Mouse (Mus musculus): ENCODE results near the gene Prrg2. TPM values are rescaled to one million over a fixed set of nuclear protein-coding genes. Genes with fewer than 3 reads are reported as not detected.

The Prrg2 gene
- total RNA-seq, 2 experiments from 2014 or later = 14.9 to 28.3 TPM

DNA sequence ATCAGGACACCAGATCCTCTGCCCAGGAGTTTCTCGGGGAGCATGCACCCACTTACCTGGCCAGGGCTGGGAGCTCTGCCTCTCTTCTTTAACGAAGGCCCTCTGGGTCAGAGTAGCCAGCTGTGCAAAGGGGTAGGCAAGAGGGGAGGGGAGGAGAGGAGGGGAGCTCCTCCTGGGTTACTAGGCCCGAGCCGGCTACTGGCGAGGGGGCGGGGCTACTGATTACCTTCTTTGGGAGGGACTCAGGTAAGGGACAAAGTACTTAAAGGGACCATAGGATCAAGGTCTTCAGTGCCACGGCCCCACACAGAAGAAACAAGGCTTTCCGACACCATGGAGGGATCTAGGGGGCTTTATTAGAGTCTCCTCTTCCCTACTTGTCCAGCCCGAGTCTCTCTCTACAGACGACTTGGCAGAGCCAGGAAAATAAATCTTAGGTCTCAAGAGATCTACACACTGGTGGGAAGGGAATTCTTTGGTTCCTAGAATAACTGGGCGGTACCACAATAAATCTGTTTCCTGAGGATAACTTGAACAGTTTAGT, 873 bp downstream of the Prrg2 start:
- DNase-seq (ENCODE audit: low spot score in 2 of 2) = no peak

- DNase-seq (ENCODE audit: low spot score in 2 of 2) = no peak
These were observed 1.8 kb downstream of the Prrg2 start for GRCm38 (mm10) chr7:45060632-45061122.

DNA sequence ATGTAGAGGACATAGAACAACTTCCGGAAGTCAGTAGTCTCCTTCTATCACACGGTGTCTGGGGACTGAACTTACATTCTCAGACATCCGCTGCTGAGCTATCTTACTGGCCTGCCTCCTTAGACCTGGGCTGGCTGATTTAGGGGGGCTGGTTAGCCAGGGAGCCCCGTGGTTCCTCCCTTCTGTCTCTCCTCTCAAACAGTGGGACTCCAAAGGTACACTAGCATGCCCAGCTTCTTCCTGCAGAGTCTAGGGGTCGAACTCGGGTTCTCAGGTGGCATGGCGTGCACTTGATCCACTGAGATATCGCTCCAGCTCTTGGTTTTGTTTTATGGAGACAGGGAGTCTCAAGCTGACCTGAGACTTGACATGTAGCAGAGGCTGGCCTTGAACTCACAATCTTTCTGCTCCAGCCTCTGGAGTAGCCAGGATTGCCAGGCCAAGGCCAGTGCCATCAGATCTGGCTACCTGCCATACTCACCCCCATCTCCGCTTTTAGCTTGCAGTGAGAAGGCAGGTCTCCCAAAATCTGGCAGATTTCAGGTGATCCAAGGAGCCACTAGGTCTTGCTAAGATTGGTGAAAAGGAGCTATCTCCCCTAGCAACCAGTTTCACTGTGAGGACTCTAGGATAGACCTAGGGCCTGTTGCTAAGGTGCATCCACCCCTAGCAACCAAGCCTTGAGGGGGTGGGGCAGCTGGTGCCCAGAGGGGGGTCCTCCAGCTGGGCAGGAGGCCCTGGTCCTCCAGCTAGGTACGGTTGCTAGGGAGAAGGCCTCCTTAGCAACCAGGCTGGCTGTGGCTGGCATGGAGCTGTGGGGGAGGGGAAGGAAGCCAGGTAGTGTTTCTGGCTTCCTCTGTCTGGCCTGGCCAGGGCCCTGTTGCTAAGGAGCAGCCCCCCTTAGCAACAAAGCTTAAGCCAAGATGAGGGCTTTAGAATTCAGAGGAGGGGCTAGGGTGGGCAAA, 3.6 kb downstream of the Prrg2 start:
- DNase-seq (ENCODE audit: low spot score in 2 of 2) = no peak

GRCm38 (mm10) chr7:45056972-45057348, 5.5 kb downstream of the Prrg2 start:
- no peak for DNase-seq (ENCODE audit: low spot score in 2 of 2)

- DNase-seq (ENCODE audit: low spot score in 2 of 2) = no peak
These were observed 6.0 kb downstream of the Prrg2 start for GRCm38 (mm10) chr7:45056329-45056971.

GRCm38 (mm10) chr7:45053931-45054510, 8.5 kb downstream of the Prrg2 start:
- DNase-seq (ENCODE audit: low spot score in 2 of 2) = peak; percentile 80 to 83

DNA sequence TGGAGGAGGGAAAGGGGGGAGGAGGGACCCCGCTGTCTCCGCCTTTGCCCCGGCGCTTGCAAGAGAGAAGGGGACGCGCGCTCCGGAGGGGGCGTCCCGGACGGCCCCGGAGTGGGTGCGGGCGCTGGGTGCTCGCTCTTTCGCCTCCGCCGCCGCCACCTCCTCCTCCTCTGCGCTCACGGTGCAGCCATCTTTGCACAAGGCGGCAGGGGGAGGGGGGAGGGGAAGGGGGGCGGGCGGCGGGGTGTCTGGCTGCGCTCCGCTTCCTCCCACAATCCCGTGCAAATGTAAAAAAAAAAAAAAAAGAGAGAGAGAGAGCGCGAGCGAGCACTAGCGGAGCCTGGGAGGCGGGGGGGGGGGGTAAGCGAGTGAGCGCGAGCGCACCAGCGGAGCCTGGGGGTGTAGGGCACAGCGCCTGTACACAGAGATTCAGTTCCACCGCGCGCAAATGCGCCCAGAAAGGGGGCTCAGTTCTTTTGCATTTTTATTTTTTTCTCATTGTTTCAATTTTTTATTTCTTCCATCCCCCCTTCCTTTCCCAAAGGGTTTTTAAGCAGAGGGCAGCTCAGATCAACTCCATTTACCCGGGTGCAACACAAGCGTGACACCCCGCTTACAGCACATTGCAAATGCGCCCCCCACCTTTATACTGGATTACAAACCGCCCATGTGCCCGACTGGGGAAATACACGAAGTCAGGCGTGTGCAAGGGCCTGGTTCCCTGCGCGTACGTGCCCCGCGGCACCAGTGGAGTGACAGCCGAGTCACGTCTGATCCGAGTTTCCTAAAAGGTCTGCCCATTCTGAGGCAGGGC, 9.2 kb downstream of the Prrg2 start:
- peak; percentile 70 to 72 for DNase-seq (ENCODE audit: low spot score in 2 of 2)

- DNase-seq (ENCODE audit: low spot score in 2 of 2) = no peak
These were observed 9.7 kb downstream of the Prrg2 start, which contains the start of gene Prr12 for GRCm38 (mm10) chr7:45052862-45053116. Gene Prr12, minus strand, starts transcription at chr7:45052881.

DNA sequence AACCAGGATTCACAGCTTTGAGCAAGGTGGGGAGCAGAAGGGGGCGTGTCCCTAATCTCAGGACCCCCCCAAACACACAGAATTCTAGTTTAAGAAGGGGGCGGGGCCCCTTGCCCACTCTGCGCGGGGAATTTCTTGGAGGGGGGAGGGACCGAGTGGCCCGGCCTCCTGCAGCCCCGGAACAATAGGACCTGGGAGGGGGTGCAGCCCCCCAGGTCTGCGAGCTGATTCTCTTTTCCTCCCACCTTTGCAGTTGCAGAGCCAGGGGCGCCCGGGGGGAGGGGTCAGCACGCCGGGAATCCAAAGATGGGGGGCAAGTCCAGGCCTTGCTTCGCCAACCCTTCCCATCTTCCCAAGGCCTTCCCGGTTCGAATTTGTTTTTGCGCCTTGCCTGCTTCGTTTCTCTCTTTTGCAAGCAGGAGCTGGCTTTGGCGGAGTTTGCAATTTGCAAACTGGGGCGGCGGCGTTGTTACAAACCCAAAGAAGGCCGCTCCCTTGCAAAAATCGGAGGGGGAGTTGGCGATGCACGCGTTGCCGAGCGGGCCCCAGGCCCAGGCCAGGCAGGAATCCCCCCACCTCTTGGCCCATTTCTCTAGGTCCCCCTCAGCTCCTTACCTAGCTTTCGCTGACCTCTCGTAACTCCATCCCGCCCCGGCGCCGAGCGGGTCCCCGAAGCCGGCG, 10.2 kb downstream of the Prrg2 start:
- DNase-seq (ENCODE audit: low spot score in 2 of 2) = peak in 1 of 2 experiments; percentile 39

GRCm38 (mm10) chr7:45051601-45051974, 10.9 kb downstream of the Prrg2 start:
- no peak for DNase-seq (ENCODE audit: low spot score in 2 of 2)

DNA sequence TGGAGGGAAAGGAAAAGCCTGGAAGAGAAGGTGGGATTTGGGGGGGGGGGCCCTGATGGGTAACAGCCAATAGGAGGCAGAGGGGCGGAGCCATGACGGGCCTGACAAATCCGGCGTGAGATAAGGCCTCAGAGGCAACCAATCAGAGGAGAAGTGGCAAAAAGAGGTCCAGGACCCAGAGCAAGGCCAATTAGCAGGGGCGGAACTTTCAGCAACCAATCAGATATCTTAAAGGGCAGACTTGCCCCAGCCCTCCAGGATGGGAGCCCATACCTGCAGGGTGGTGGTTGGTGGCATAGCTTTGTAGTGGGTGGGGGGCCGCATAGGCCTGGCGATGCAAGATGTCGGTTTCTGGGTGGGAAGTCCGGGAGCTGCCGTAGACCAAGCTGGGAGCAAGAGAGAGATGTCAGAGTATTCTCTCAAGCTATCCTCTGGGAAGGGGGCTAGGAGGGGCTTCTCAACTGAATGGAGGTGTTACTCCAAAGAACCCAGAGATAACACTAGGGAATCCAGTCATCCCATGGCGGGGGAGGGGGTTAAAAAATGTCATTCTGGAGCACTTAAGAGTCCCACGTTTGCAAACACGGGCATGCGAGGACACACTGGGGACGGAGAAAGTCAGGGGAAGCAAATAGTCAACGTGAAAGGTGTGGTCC, 11.4 kb downstream of the Prrg2 start:
- peak in 1 of 2 experiments; percentile 56 for DNase-seq (ENCODE audit: low spot score in 2 of 2)

DNA sequence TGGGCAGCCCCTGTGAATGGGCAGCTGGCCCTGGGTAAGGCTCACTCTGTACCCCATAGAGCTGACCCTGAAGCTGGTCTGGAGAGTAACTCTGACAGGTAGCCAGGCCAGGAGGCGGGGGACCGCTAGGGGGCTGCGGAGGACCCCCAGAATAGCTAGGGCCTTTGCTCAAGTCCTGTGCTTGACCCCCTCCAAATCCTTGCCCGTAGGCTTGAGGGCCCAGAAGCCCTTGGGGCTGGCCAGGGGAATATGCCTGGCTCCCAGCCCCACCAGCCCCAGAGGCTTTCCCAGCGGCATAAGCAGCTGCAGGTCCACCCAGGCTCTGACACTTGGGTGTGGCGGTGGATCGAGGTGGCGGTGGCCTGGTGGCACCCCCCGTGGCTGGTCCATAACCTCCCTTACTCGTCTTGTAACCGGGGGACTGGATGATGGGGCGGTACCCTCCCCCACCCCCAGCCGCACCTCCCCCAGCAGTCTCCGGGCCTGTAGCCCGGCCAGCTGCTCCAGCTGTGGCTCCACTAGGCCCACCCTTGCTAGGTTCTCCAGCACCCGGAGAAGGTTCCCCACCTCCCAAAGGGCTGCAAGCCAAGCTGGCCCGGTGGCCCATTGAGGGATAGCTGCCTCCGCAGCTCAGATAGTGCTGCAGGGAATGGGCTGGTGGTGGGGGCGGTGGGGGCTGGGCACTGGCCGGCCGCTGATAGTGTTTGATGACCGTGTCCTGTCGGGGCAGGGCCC, 13.4 kb downstream of the Prrg2 start:
- DNase-seq (ENCODE audit: low spot score in 2 of 2) = no peak

DNA sequence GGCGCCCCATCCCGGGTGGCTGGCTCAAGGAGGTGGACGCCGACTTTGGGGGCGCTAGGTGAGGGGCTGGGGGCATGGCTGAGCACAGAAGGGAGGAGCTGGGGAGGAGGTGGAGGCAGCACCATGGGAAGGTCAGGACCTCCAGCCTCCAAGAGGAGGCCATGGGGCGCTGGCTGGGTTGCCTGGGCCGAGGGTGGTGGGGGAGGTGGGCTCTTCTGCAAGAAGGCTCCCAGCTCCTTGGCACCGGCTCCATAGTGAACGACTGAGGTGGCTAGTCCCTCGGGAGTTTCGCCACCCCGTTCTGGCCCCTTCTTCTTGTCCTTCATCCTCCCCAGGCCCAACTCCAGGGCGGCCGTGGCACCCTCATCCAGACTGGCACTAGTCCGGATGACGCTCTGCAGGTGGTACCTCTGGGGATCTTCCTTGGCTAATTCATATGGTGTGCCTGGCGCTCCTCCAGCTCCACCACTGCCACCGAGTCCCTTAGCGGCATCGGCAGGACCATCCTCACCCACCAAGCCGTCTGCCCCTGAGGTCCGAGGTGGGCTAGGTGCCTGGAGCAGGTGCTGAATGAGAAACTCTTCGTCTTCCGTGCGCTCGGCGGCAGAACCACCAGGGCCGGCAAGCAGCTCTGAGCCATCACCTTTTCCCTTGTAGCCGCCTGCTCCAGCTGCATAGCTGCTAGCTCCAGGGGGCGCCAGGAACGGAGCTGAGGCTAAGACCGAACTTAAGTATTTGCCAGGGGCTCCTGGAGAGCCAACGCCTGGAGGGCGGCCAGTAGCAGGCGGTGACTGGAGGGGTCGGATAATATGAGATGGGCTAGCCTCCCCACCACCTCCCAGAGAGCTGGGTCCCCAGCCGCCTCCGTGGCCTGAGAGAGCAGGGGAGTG, 14.2 kb downstream of the Prrg2 start:
- DNase-seq (ENCODE audit: low spot score in 2 of 2) = no peak

GRCm38 (mm10) chr7:45047491-45047890, 15.0 kb downstream of the Prrg2 start:
- DNase-seq (ENCODE audit: low spot score in 2 of 2) = no peak

- no peak for DNase-seq (ENCODE audit: low spot score in 2 of 2)
These were observed 15.6 kb downstream of the Prrg2 start for GRCm38 (mm10) chr7:45046853-45047350.

DNA sequence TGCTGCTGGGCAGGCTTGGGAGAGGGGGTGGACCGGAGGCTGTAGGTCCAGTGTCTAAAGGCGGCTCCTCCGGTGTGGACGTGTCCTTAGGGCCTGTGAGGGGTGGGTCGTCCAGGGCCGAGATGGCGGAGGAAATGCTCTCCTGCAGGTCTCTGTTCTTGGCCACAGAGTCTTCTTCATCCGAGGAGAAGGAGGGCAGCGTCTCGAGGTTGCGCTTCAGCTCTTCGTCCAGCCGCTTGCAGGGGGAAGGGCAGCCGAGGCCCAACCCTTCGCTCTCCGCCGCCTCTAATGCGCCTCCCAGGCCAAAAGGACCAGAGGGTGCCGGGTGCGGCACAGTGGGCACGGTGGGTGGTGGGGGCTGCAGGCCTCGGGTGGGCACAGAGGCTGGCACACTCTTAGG, 16.7 kb downstream of the Prrg2 start:
- no peak for DNase-seq (ENCODE audit: low spot score in 2 of 2)

DNA sequence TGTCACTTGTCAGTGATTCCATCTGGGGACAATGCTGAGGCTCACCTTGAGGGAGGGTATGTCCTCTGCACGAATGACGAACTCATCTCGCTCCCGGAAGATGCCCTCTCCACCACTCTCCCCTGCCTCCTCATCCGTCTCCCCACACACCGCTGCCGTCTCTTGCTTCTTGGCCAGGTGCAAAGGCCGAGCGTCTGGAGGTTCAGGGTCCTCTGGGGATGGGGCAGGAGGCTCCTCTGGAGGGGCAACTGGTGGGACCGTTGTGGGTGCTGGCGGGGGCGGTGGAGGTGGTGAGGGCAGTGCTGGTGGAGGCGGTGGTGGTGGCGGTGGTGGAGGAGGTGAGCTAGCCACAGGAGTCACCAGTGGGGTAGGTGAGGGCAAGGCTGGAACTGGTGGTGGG, 19.2 kb downstream of the Prrg2 start:
- no peak for DNase-seq (ENCODE audit: low spot score in 2 of 2)

GRCm38 (mm10) chr7:45040851-45041250, 21.6 kb downstream of the Prrg2 start:
- DNase-seq (ENCODE audit: low spot score in 2 of 2) = no peak

All from adrenal gland, adult 18-20 months (tissue).